Mouse (Mus musculus) liver, adult 2 months (tissue): ENCODE results near the gene Ttc3. TPM values are rescaled to one million over a fixed set of nuclear protein-coding genes. Genes with fewer than 3 reads are reported as not detected.

Experiments used
- DNase-seq: peaks from one replicate; pipeline ENCODE4 v3.0.0-alpha.2; 2011; ENCODE audit warnings: low read depth, low spot score; ENCODE audit errors: extremely low read depth
- H3K27ac ChIP-seq: fragments of 200-500 bp; replicated peaks from 2 replicates; pipeline ENCODE4 v1.5.1; 2012; ENCODE audit warnings: low read depth, mild to moderate bottlenecking, control low read depth, inconsistent platforms, low read length; ENCODE audit not compliant: insufficient read depth
- H3K27me3 ChIP-seq: fragments of 200-500 bp; 2 replicates; pipeline ENCODE4 v1.6.1; 2012; ENCODE audit warnings: mild to moderate bottlenecking, moderate library complexity, low read length, inconsistent platforms; ENCODE audit not compliant: control insufficient read depth, insufficient read depth
- H3K36me3 ChIP-seq: fragments of 200-500 bp; 2 replicates; pipeline ENCODE4 v1.6.1; 2012; ENCODE audit warnings: low read length, inconsistent platforms; ENCODE audit not compliant: control insufficient read depth, insufficient read depth
- H3K4me1 ChIP-seq: fragments of 200-500 bp; 2 replicates; pipeline ENCODE4 v1.6.1; 2011; ENCODE audit warnings: low read length; ENCODE audit not compliant: control insufficient read depth, insufficient read depth
- H3K4me3 ChIP-seq: fragments of 200-500 bp; 2 replicates; pipeline ENCODE4 v1.5.1; 2011; ENCODE audit warnings: low read depth, mild to moderate bottlenecking, control low read depth, low read length, moderate library complexity; ENCODE audit not compliant: insufficient read depth
- H3K79me2 ChIP-seq: fragments of 200-500 bp; 2 replicates; pipeline ENCODE4 v1.6.1; 2012; ENCODE audit warnings: inconsistent platforms, mild to moderate bottlenecking, low read length, moderate library complexity; ENCODE audit not compliant: control insufficient read depth, insufficient read depth
- H3K9ac ChIP-seq: fragments of 200-500 bp; 2 replicates; pipeline ENCODE4 v1.6.1; 2012; ENCODE audit warnings: low read depth, mild to moderate bottlenecking, control low read depth, inconsistent platforms, low read length
- CTCF ChIP-seq: fragments of 200-500 bp; IDR thresholded peaks from 2 replicates; pipeline ENCODE4 v1.5.1; 2011; ENCODE audit warnings: low read depth, low read length, control low read depth
- POLR2A ChIP-seq: fragments of 200-500 bp; IDR thresholded peaks from 2 replicates; pipeline ENCODE4 v1.6.1; 2011; ENCODE audit warnings: low read length, control low read depth; ENCODE audit not compliant: insufficient read depth; ENCODE audit errors: extremely low read depth
- WGBS: fragments of 180-500 bp; shearing (Covaris S2); methylation state at CpG from one replicate; pipeline ENCODE4 v1.1.7; 2018; 5-methylcytosine and 5-hydroxymethylcytosine counted together
- polyA plus RNA-seq: library from polyadenylated mRNA; depleted of rRNA; stranded (reverse); fragments of >200 nt; gene quantifications from 2 replicates; pipeline ENCODE4 v1.2.3, GENCODE M21; 2012
- total RNA-seq: library from RNA; depleted of rRNA; stranded (reverse); fragments of >200 nt; gene quantifications from 2 replicates; pipeline ENCODE4 v1.2.3, GENCODE M21; 2014

Ttc3 gene
- total and polyA plus RNA-seq, 2 experiments, result 9.3 to 26.7 TPM

- Histone ChIP-seq H3K27ac (no peak overlapping the region), H3K79me2 (peaks cover 17% of the 10 kb centered on the region; the same call in 1 of the 2 replicates), H3K9ac (no peak overlapping the region), H3K27me3 (no peaks in the 10 kb centered on the region), H3K4me1 (peaks cover 3% of the 10 kb centered on the region; the same call in 1 of the 2 replicates), H3K4me3 (no peak overlapping the region), H3K36me3 (no peaks in the 10 kb centered on the region)
- no peak for DNase-seq
- WGBS, result 88% methylated on average over 3 of the region's 3 CpGs
- TF ChIP-seq CTCF (no peak), POLR2A (no peak)
These were observed 12.9 kb downstream of the Ttc3 start for GRCm38 (mm10) chr16:94383277-94383676.

- WGBS, result 38% methylated on average over 7 of the region's 7 CpGs
- no peaks in the 10 kb centered on the region for H3K27me3 ChIP-seq
These were observed 17.3 kb downstream of the Ttc3 start for GRCm38 (mm10) chr16:94387690-94388089.

GRCm38 (mm10) chr16:94392299-94392698 is 21.9 kb downstream of the Ttc3 start:
- WGBS, result 91% methylated on average over 4 of the region's 4 CpGs
- no peak for DNase-seq
- no peak overlapping the region for H3K9ac ChIP-seq
- H3K36me3 ChIP-seq, result peaks cover 4% of the 10 kb centered on the region
- H3K79me2 ChIP-seq, result peaks cover 3% of the 10 kb centered on the region; the same call in 1 of the 2 replicates
- no peak overlapping the region for H3K27ac ChIP-seq
- no peak overlapping the region for H3K4me3 ChIP-seq
- TF ChIP-seq POLR2A, result no peak
- no peak for TF ChIP-seq CTCF
- no peaks in the 10 kb centered on the region for H3K27me3 ChIP-seq
- peaks cover 3% of the 10 kb centered on the region; the same call in 1 of the 2 replicates for H3K4me1 ChIP-seq

More at GRCm38 (mm10) chr16:94387690-94388089, 17.3 kb downstream of the Ttc3 start:
- H3K79me2 ChIP-seq, result peaks cover 9% of the 10 kb centered on the region; the same call in 1 of the 2 replicates
- no peaks in the 10 kb centered on the region for H3K36me3 ChIP-seq
- TF ChIP-seq CTCF (no peak), POLR2A (no peak)
- no peak overlapping the region for H3K27ac ChIP-seq
- H3K9ac ChIP-seq, result no peak overlapping the region
- H3K4me1 ChIP-seq, result peaks cover 3% of the 10 kb centered on the region; the same call in 1 of the 2 replicates
- peak; percentile 84 for DNase-seq
- H3K4me3 ChIP-seq, result no peak overlapping the region

GRCm38 (mm10) chr16:94395051-94395450 is 24.6 kb downstream of the Ttc3 start:
- peaks cover 4% of the 10 kb centered on the region for H3K36me3 ChIP-seq

GRCm38 (mm10) chr16:94396641-94397040 is 26.2 kb downstream of the Ttc3 start:
- Histone ChIP-seq H3K79me2 (no peaks in the 10 kb centered on the region; the same call in 1 of the 2 replicates), H3K4me1 (no peaks in the 10 kb centered on the region), H3K27me3 (no peaks in the 10 kb centered on the region), H3K4me3 (no peak overlapping the region), H3K36me3 (peaks cover 4% of the 10 kb centered on the region), H3K9ac (no peak overlapping the region), H3K27ac (no peak overlapping the region)
- no peak for DNase-seq
- no peak for TF ChIP-seq CTCF
- no peak for TF ChIP-seq POLR2A
- 92% methylated on average over 7 of the region's 7 CpGs for WGBS

More at GRCm38 (mm10) chr16:94395051-94395450, 24.6 kb downstream of the Ttc3 start:
- TF ChIP-seq POLR2A (no peak), CTCF (no peak)
- Histone ChIP-seq H3K27me3 (no peaks in the 10 kb centered on the region), H3K4me1 (no peaks in the 10 kb centered on the region), H3K4me3 (no peak overlapping the region), H3K79me2 (no peaks in the 10 kb centered on the region; the same call in 1 of the 2 replicates), H3K9ac (no peak overlapping the region), H3K27ac (no peak overlapping the region)
- DNase-seq, result peak; percentile 63
- WGBS, result 38% methylated on average over 3 of the region's 3 CpGs

- H3K36me3 ChIP-seq, result peaks cover 4% of the 10 kb centered on the region
- DNase-seq, result no peak
- no peaks in the 10 kb centered on the region for H3K27me3 ChIP-seq
- no peaks in the 10 kb centered on the region for H3K4me1 ChIP-seq
- TF ChIP-seq CTCF (no peak), POLR2A (no peak)
- 85% methylated on average over 2 of the region's 2 CpGs for WGBS
- no peak overlapping the region for H3K9ac ChIP-seq
- H3K27ac ChIP-seq, result no peak overlapping the region
- H3K4me3 ChIP-seq, result no peak overlapping the region
- no peaks in the 10 kb centered on the region; the same call in 1 of the 2 replicates for H3K79me2 ChIP-seq
These were observed 28.7 kb downstream of the Ttc3 start for GRCm38 (mm10) chr16:94399141-94399540.
